Mouse (Mus musculus) lung, adult 2 months (tissue): Measurements from ENCODE around the gene Dpep1.

ENCODE experiments used
- CTCF ChIP-seq: fragments of 200-500 bp; IDR thresholded peaks from 2 replicates; pipeline ENCODE4 v1.5.1; 2011; ENCODE audit warnings: mild to moderate bottlenecking, low read length, control low read depth; ENCODE audit not compliant: insufficient read depth
- POLR2A ChIP-seq: fragments of 200-500 bp; IDR thresholded peaks from 2 replicates; pipeline ENCODE4 v1.6.1; 2011; ENCODE audit warnings: low read depth, mild to moderate bottlenecking, control low read depth, low read length, borderline replicate concordance; ENCODE audit errors: extremely low read depth

GRCm38 (mm10) chr8:123234918-123235519 lies 49.0 kb downstream of the Dpep1 start:
- no peak for TF ChIP-seq CTCF
- no peak for TF ChIP-seq POLR2A
